Mouse (Mus musculus) lung, embryonic 16.5 days (tissue): ENCODE results near the gene Gaa. TPM values are rescaled to one million over a fixed set of nuclear protein-coding genes. Genes with fewer than 3 reads are reported as not detected.

Experiments used
- ATAC-seq: fragments of 200-750 bp; cut with Nextera tagmentation; 2 replicates; pipeline ENCODE4 v1.8.0; 2017; ENCODE audit warnings: low read depth, mild to moderate bottlenecking, moderate library complexity
- H3K27ac ChIP-seq: fragments of 300-500 bp; sonication (generic); 2 replicates; pipeline ENCODE4 v1.5.1; 2014; ENCODE audit warnings: mild to moderate bottlenecking, control low read depth, low read length
- H3K27me3 ChIP-seq: fragments of 300-500 bp; sonication (generic); 2 replicates; pipeline ENCODE4 v1.6.1; 2014; ENCODE audit warnings: low read depth, low read length, mixed read lengths; ENCODE audit not compliant: control insufficient read depth, insufficient read depth
- H3K36me3 ChIP-seq: fragments of 300-500 bp; sonication (generic); 2 replicates; pipeline ENCODE4 v1.6.1; 2014; ENCODE audit warnings: low read length; ENCODE audit not compliant: control insufficient read depth, insufficient read depth
- H3K4me1 ChIP-seq: fragments of 300-500 bp; sonication (generic); replicated peaks from 2 replicates; pipeline ENCODE4 v1.6.1; 2014; ENCODE audit warnings: low read length, mixed read lengths; ENCODE audit not compliant: control insufficient read depth, insufficient read depth
- H3K4me2 ChIP-seq: fragments of 300-500 bp; sonication (generic); 2 replicates; pipeline ENCODE4 v1.6.1; 2014; ENCODE audit warnings: low read depth, low read length, control low read depth
- H3K4me3 ChIP-seq: fragments of 300-500 bp; sonication (generic); 2 replicates; pipeline ENCODE4 v1.5.1; 2014; ENCODE audit warnings: mild to moderate bottlenecking, low read length, control low read depth
- H3K9ac ChIP-seq: fragments of 300-500 bp; sonication (generic); 2 replicates; pipeline ENCODE4 v1.6.1; 2014; ENCODE audit warnings: low read length, control low read depth
- H3K9me3 ChIP-seq: fragments of 300-500 bp; sonication (generic); 2 replicates; pipeline ENCODE4 v1.6.1; 2016; ENCODE audit warnings: low read length; ENCODE audit not compliant: control insufficient read depth
- WGBS: fragments of 180-500 bp; shearing (Covaris S2); extraction: QIAGEN DNeasy Blood & Tissue Kit; methylation state at CpG from one replicate; pipeline ENCODE4 v1.1.7; 2014; 5-methylcytosine and 5-hydroxymethylcytosine counted together
- polyA plus RNA-seq: library from polyadenylated mRNA; unstranded; fragments of >200 nt; fragmentation: Nextera tagmentation; extraction: Ambion mirVana; gene quantifications from 2 replicates; pipeline ENCODE4 v1.2.1, GENCODE M21; 2015

Gene Gaa
- polyA plus RNA-seq, 1 experiment from 2014 or later = 77.7 TPM

- no peak overlapping the region for H3K9ac ChIP-seq
- no peak for ATAC-seq
- no peaks in the 10 kb centered on the region for H3K9me3 ChIP-seq
- no peak overlapping the region for H3K4me2 ChIP-seq
- WGBS = 17% methylated on average over 11 of the region's 11 CpGs
- no peaks in the 10 kb centered on the region for H3K36me3 ChIP-seq
- H3K27me3 ChIP-seq = no peaks in the 10 kb centered on the region; the same call in 1 of the 2 replicates
- no peak overlapping the region for H3K4me3 ChIP-seq
- no peaks in the 10 kb centered on the region for H3K4me1 ChIP-seq
- H3K27ac ChIP-seq = no peak overlapping the region
These were observed 40.2 kb downstream of the Gaa start for GRCm38 (mm10) chr11:119307916-119308315.

GRCm38 (mm10) chr11:119310621-119311020, 42.9 kb downstream of the Gaa start:
- no peak for ATAC-seq
- H3K4me3 ChIP-seq = no peak overlapping the region
- no peak overlapping the region for H3K9ac ChIP-seq
- 12% methylated on average over 10 of the region's 10 CpGs for WGBS
- H3K36me3 ChIP-seq = no peaks in the 10 kb centered on the region
- no peak overlapping the region for H3K4me2 ChIP-seq
- no peaks in the 10 kb centered on the region; the same call in 1 of the 2 replicates for H3K27me3 ChIP-seq
- no peaks in the 10 kb centered on the region for H3K4me1 ChIP-seq
- H3K27ac ChIP-seq = no peak overlapping the region
- no peaks in the 10 kb centered on the region for H3K9me3 ChIP-seq

- Histone ChIP-seq H3K9me3 (no peaks in the 10 kb centered on the region), H3K27me3 (no peaks in the 10 kb centered on the region; the same call in 1 of the 2 replicates), H3K4me1 (no peaks in the 10 kb centered on the region), H3K4me3 (no peak overlapping the region), H3K9ac (no peak overlapping the region), H3K36me3 (no peaks in the 10 kb centered on the region), H3K27ac (no peak overlapping the region), H3K4me2 (no peak overlapping the region)
- 72% methylated on average over 17 of the region's 17 CpGs for WGBS
- ATAC-seq = no peak
These were observed 46.7 kb downstream of the Gaa start for GRCm38 (mm10) chr11:119314252-119314936.

GRCm38 (mm10) chr11:119316720-119317119, 49.0 kb downstream of the Gaa start:
- no peak overlapping the region for H3K4me2 ChIP-seq
- ATAC-seq = no peak
- 88% methylated on average over 4 of the region's 4 CpGs for WGBS
- H3K9me3 ChIP-seq = no peaks in the 10 kb centered on the region
- no peak overlapping the region for H3K27ac ChIP-seq
- H3K36me3 ChIP-seq = no peaks in the 10 kb centered on the region
- no peak overlapping the region for H3K4me3 ChIP-seq
- no peaks in the 10 kb centered on the region; the same call in 1 of the 2 replicates for H3K27me3 ChIP-seq
- H3K4me1 ChIP-seq = no peaks in the 10 kb centered on the region
- H3K9ac ChIP-seq = no peak overlapping the region

GRCm38 (mm10) chr11:119322521-119322920, 54.8 kb downstream of the Gaa start:
- Histone ChIP-seq H3K27me3 (peaks cover 2% of the 10 kb centered on the region; the same call in 1 of the 2 replicates), H3K36me3 (no peaks in the 10 kb centered on the region), H3K4me2 (no peak overlapping the region), H3K27ac (no peak overlapping the region), H3K4me3 (no peak overlapping the region), H3K9ac (no peak overlapping the region), H3K9me3 (peaks cover 4% of the 10 kb centered on the region; the same call in 1 of the 2 replicates), H3K4me1 (no peaks in the 10 kb centered on the region)
- no peak for ATAC-seq
- 66% methylated on average over 13 of the region's 13 CpGs for WGBS

GRCm38 (mm10) chr11:119325068-119325467, 57.4 kb downstream of the Gaa start:
- peaks cover 4% of the 10 kb centered on the region; the same call in 1 of the 2 replicates for H3K9me3 ChIP-seq
- no peak overlapping the region for H3K27ac ChIP-seq
- no peak overlapping the region for H3K9ac ChIP-seq
- no peaks in the 10 kb centered on the region for H3K36me3 ChIP-seq
- no peaks in the 10 kb centered on the region for H3K4me1 ChIP-seq
- no peak for ATAC-seq
- 62% methylated on average over 1 of the region's 1 CpGs for WGBS
- no peak overlapping the region for H3K4me2 ChIP-seq
- H3K4me3 ChIP-seq = no peak overlapping the region
- H3K27me3 ChIP-seq = peaks cover 2% of the 10 kb centered on the region; the same call in 1 of the 2 replicates

GRCm38 (mm10) chr11:119330592-119330991, 62.9 kb downstream of the Gaa start:
- Histone ChIP-seq H3K4me1 (no peaks in the 10 kb centered on the region), H3K4me3 (no peak overlapping the region), H3K9me3 (no peaks in the 10 kb centered on the region), H3K36me3 (no peaks in the 10 kb centered on the region), H3K27me3 (no peaks in the 10 kb centered on the region; the same call in 1 of the 2 replicates), H3K27ac (no peak overlapping the region), H3K9ac (no peak overlapping the region), H3K4me2 (no peak overlapping the region)
- 51% methylated on average over 4 of the region's 4 CpGs for WGBS
- ATAC-seq = no peak

GRCm38 (mm10) chr11:119331970-119332369, 64.3 kb downstream of the Gaa start:
- Histone ChIP-seq H3K27me3 (no peaks in the 10 kb centered on the region; the same call in 1 of the 2 replicates), H3K4me1 (no peaks in the 10 kb centered on the region), H3K9me3 (no peaks in the 10 kb centered on the region), H3K36me3 (no peaks in the 10 kb centered on the region), H3K27ac (no peak overlapping the region), H3K4me3 (no peak overlapping the region), H3K9ac (no peak overlapping the region), H3K4me2 (no peak overlapping the region)
- 27% methylated on average over 3 of the region's 3 CpGs for WGBS
- ATAC-seq = no peak
